In the genomic region with DNA sequence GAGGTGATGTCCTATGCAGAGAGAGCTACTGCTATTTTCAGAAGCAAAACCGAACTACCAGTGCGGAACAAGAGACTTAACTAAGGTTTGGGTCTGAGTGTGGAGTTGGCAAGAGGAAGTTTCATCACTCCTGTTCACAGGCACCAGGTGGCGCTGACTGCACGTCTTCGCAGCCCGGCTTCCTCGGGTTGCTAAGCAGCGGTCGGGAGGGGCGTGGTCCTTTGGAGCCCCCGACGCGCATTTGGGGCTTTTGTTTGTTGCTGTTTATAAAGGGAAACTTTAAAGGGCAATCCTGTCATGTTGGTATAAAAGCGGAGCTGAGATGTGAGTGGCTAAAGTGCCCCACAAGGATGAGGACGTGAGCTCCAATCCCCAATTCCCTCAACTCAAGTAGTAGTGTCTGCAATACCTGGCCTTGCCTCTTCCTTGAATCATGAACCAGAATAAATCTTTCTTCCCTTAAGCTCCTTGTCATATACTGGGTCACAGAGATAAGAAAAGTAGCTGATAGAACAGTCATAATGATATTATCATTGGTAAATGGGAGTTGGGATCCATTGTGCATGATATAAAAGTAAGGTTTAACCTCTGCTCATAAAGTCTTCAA, we compare ENCODE assay signal across 8 mouse cellular contexts. TPM values are rescaled to one million over a fixed set of nuclear protein-coding genes. Genes with fewer than 3 reads are reported as not detected.
A peak's percentile ranks its signal among the peaks of the same experiment; 100 is the strongest.
DNase-seq lines count a peak whose midpoint lies in the region; ATAC-seq and TF ChIP-seq lines count a peak whose summit lies in the region.

No protein-coding gene starts in this region.

- peaks cover 89% of the 10 kb centered on the region for H3K27me3 ChIP-seq in CH12.LX (replicated peaks)
- peaks cover 3% of the 10 kb centered on the region; the same call in 1 of the 2 replicates for H3K27me3 ChIP-seq in forebrain, embryonic 12.5 days
- H3K27me3 ChIP-seq in heart, postnatal 0 days (ENCODE audit: control insufficient read depth, insufficient read depth, low read length): peaks cover 12% of the 10 kb centered on the region

- peaks cover 3 to 7% of the 10 kb centered on the region in 2 experiments; a peak in 3 of 4 replicates for H3K4me1 ChIP-seq in CH12.LX (ENCODE audit: control insufficient read depth in 1 of 2, insufficient read depth in 2 of 2)
- H3K4me1 ChIP-seq in forebrain, embryonic 12.5 days: peaks cover 21% of the 10 kb centered on the region
- no peaks in the 10 kb centered on the region for H3K4me1 ChIP-seq in heart, postnatal 0 days (ENCODE audit: control insufficient read depth, insufficient read depth)
- H3K4me1 ChIP-seq in lung, adult 2 months (ENCODE audit: control insufficient read depth, insufficient read depth, low read length): no peaks in the 10 kb centered on the region

- peak; percentile 77 for TF ChIP-seq RAD21 in CH12.LX (IDR thresholded peaks at IDR 0.05; ENCODE audit: low read depth, low read length)

- peak overlapping the region; percentile 65; the same call in 1 of the 2 replicates for H3K4me2 ChIP-seq in CH12.LX (ENCODE audit: insufficient read depth, low read depth, poor library complexity, severe bottlenecking)
- peak overlapping the region; percentile 47 for H3K4me2 ChIP-seq in forebrain, embryonic 12.5 days
- no peak overlapping the region for H3K4me2 ChIP-seq in heart, postnatal 0 days (ENCODE audit: low read depth, low read length)

- TF ChIP-seq CTCF in CH12.LX (conservative IDR thresholded peaks at IDR 0.05 in 1 of 2, IDR thresholded peaks at IDR 0.05 in 1 of 2; ENCODE audit: low read depth in 2 of 2, low read length in 2 of 2): peak; percentile 27 to 82; a peak in 3 of 4 replicates
- peak; percentile 75 for TF ChIP-seq CTCF in heart, postnatal 0 days (IDR thresholded peaks at IDR 0.05; ENCODE audit: low read depth)
- peak; percentile 58; the same call in 1 of the 2 replicates for TF ChIP-seq CTCF in lung, adult 2 months (IDR thresholded peaks at IDR 0.05; ENCODE audit: insufficient read depth, low read length)

- in situ Hi-C loops in CH12.LX (cut with MboI; ENCODE audit: low pct_ligation_motif_present, low pct_unique_long_range_greater_than_20kb, low sequenced_read_pairs): loop anchor here (25.0 kb wide), 2 partner anchors 129 to 729 kb away; no protein-coding TSS in a partner anchor

- WGBS in forebrain, embryonic 12.5 days: 6% methylated on average over 15 of the region's 15 CpGs
- WGBS in heart, postnatal 0 days: 4% methylated on average over 15 of the region's 15 CpGs
- 5% methylated on average over 15 of the region's 15 CpGs for WGBS in lung, adult 2 months

- dilution Hi-C loops in CH12.LX (cut with MboI; ENCODE audit: extremely low pct_ligation_motif_present, extremely low pct_unique_long_range_greater_than_20kb, low sequenced_read_pairs): no loop called here

- H3K27ac ChIP-seq in CH12.LX (ENCODE audit: insufficient read depth, low read depth): no peak overlapping the region
- H3K27ac ChIP-seq in forebrain, embryonic 12.5 days: no peak overlapping the region
- H3K27ac ChIP-seq in heart, postnatal 0 days (ENCODE audit: low read depth): no peak overlapping the region

- peak; percentile 54 for DNase-seq in CH12.LX (ENCODE audit: extremely low read depth)
- DNase-seq in c-Kit-positive CD71-positive TER-119-negative erythroid progenitor cells, embryonic 14.5 days (ENCODE audit: low read depth): peak; percentile 5
- DNase-seq in heart, postnatal 0 days (ENCODE audit: low spot score): peak; percentile 42
- DNase-seq in kidney, postnatal 4 days: peak; percentile 89 to 90
- DNase-seq in lung, adult 2 months: peak; percentile 42
- peak; percentile 27 for DNase-seq in ovary, postnatal 10 days (ENCODE audit: low spot score)
- peak; percentile 60 for DNase-seq in thymus, postnatal 25 days

- no peak overlapping the region for H3K4me3 ChIP-seq in CH12.LX (replicated peaks in 1 of 3; ENCODE audit: low read depth in 2 of 3, low read length in 2 of 3, poor library complexity in 1 of 3)
- H3K4me3 ChIP-seq in forebrain, embryonic 12.5 days (replicated peaks): no peak overlapping the region
- H3K4me3 ChIP-seq in heart, postnatal 0 days (ENCODE audit: low read depth, low read length): no peak overlapping the region
- no peak overlapping the region for H3K4me3 ChIP-seq in lung, adult 2 months (replicated peaks; ENCODE audit: extremely low read depth, low read depth, low read length)

- H3K36me3 ChIP-seq in CH12.LX (replicated peaks in 1 of 2; ENCODE audit: control insufficient read depth in 1 of 2, insufficient read depth in 1 of 2, low read length in 1 of 2): no peaks in the 10 kb centered on the region
- H3K36me3 ChIP-seq in forebrain, embryonic 12.5 days (replicated peaks): no peaks in the 10 kb centered on the region
- no peaks in the 10 kb centered on the region for H3K36me3 ChIP-seq in heart, postnatal 0 days (replicated peaks; ENCODE audit: control insufficient read depth, insufficient read depth, low read length)

- H3K9me3 ChIP-seq in CH12.LX (replicated peaks; ENCODE audit: low read length): no peaks in the 10 kb centered on the region
- H3K9me3 ChIP-seq in forebrain, embryonic 12.5 days: no peaks in the 10 kb centered on the region
- no peaks in the 10 kb centered on the region for H3K9me3 ChIP-seq in heart, postnatal 0 days (replicated peaks; ENCODE audit: control insufficient read depth, low read length)

- TF ChIP-seq POLR2A in CH12.LX (IDR thresholded peaks at IDR 0.05; ENCODE audit: low read depth, low read length): no peak
- no peak for TF ChIP-seq POLR2A in lung, adult 2 months (IDR thresholded peaks at IDR 0.05; ENCODE audit: borderline replicate concordance, extremely low read depth, low read depth, low read length)

- no peaks in the 10 kb centered on the region for H3K79me2 ChIP-seq in CH12.LX (replicated peaks; ENCODE audit: control insufficient read depth, extremely low read depth, insufficient read depth, poor library complexity, severe bottlenecking)

- H3K9ac ChIP-seq in CH12.LX (ENCODE audit: insufficient read depth, low read depth): no peak overlapping the region
- H3K9ac ChIP-seq in forebrain, embryonic 12.5 days: no peak overlapping the region
- no peak overlapping the region for H3K9ac ChIP-seq in heart, postnatal 0 days (replicated peaks; ENCODE audit: low read depth, low read length)

- no peak for TF ChIP-seq EP300 in CH12.LX (IDR thresholded peaks at IDR 0.05; ENCODE audit: low read length)
- no peak for TF ChIP-seq EP300 in heart, postnatal 0 days (IDR thresholded peaks at IDR 0.05; ENCODE audit: low read depth)

- ATAC-seq in forebrain, embryonic 12.5 days (ENCODE audit: low FRiP score): peak; percentile 57; the same call in 1 of the 2 replicates
- no peak for ATAC-seq in heart, postnatal 0 days (ENCODE audit: insufficient read depth, low read depth)

TF ChIP-seq in CH12.LX, 34 proteins besides CTCF, POLR2A, EP300 and RAD21:
- TF ChIP-seq JUND (conservative IDR thresholded peaks at IDR 0.05; ENCODE audit: low read depth, low read length): no peak
- TF ChIP-seq ZMIZ1 (IDR thresholded peaks at IDR 0.05; ENCODE audit: low read depth, low read length): no peak
- TF ChIP-seq SMC3 (IDR thresholded peaks at IDR 0.05; ENCODE audit: low read depth, low read length): peak; percentile 67
- 0 out of 2 replicates have a peak, but pooled peaks have one; percentile 30 for TF ChIP-seq MXI1 (IDR thresholded peaks at IDR 0.05; ENCODE audit: low read depth, low read length)

RNA-seq across cellular contexts. Expression of gene Slc35f3, which starts 40.1 kb away (rescaled TPM):
- total RNA-seq in CH12.LX (2012; rRNA removed) (not detected in 2 replicates), CH12.LX (2014; rRNA removed) (not detected in 2 replicates)
- 0.20 TPM in 2 replicates for polyA plus RNA-seq in CH12.LX (2012; ENCODE audit: insufficient read length, low read depth)
- polyA plus RNA-seq in forebrain, embryonic 12.5 days (2016; fragmentation: Nextera tagmentation; extraction: Ambion mirVana): 0.15 TPM in 1 of 2 replicates, not detected in the other
- total RNA-seq in heart, postnatal 0 days (2014; rRNA removed; ENCODE audit: low replicate concordance): not detected in 2 replicates
- polyA plus RNA-seq in heart, postnatal 0 days (2015; fragmentation: Nextera tagmentation; extraction: Ambion mirVana): not detected in 2 replicates
- 0.35 and 0.91 TPM in 2 replicates for polyA plus RNA-seq in lung, adult 2 months (2012; rRNA removed)

Comparison
In these comparisons a context has a peak if more than half of its experiments do, and no peak if none do; other contexts are left out.
1. DNase-seq: peak in every context shown above with its lines; median percentile 90 in kidney, postnatal 4 days; 60 in thymus, postnatal 25 days; 54 in CH12.LX; 42 in heart, postnatal 0 days; 42 in lung, adult 2 months; 27 in ovary, postnatal 10 days; 5 in c-Kit-positive CD71-positive TER-119-negative erythroid progenitor cells, embryonic 14.5 days.